Mouse (Mus musculus) lung, postnatal 0 days (tissue): Measurements from ENCODE around the gene Fam168a.
A peak's percentile ranks its signal among the peaks of the same experiment; 100 is the strongest.

Experiments used
- CTCF ChIP-seq: IDR thresholded peaks from 2 replicates; pipeline ENCODE4 v1.5.1; 2016; ENCODE audit warnings: antibody characterized with exemption, mild to moderate bottlenecking
- EP300 ChIP-seq: IDR thresholded peaks from 2 replicates; pipeline ENCODE4 v1.6.1; 2016; ENCODE audit warnings: antibody characterized with exemption, mild to moderate bottlenecking, control low read depth

DNA sequence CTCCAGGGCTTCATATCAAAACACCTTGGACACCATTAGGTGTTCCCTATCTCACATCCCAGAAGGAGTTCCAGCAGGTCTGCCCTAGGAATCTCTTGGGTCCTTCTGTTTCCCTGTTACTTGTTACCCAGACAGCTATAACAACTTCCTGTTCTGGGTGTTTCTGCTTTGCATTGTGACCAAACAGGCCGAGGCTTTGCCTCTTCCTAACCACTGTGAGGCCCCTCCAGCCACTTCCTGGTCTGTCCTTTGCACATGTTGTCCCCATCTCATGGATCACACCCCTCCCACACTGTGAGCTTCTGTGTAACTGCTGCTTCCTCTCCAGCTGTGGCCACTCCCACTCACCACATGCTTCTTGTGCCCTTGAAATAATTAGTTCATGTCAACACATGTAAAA, 139.0 kb downstream of the Fam168a start:
- TF ChIP-seq CTCF, result no peak
- peak; percentile 88 for TF ChIP-seq EP300
